Mouse (Mus musculus) lung, adult 2 months (tissue): ENCODE measurements around the gene Ccdc6. TPM values are rescaled to one million over a fixed set of nuclear protein-coding genes. Genes with fewer than 3 reads are reported as not detected.

Source experiments
- DNase-seq: peaks from one replicate; pipeline ENCODE4 v3.0.0; 2022
- H3K4me1 ChIP-seq: fragments of 200-500 bp; 2 replicates; pipeline ENCODE4 v1.6.1; 2011; ENCODE audit warnings: low read length; ENCODE audit not compliant: control insufficient read depth, insufficient read depth
- H3K4me3 ChIP-seq: fragments of 200-500 bp; replicated peaks from 2 replicates; pipeline ENCODE3; 2011; ENCODE audit warnings: low read depth, mild to moderate bottlenecking, control low read depth, low read length; ENCODE audit errors: extremely low read depth
- CTCF ChIP-seq: fragments of 200-500 bp; IDR thresholded peaks from 2 replicates; pipeline ENCODE4 v1.5.1; 2011; ENCODE audit warnings: mild to moderate bottlenecking, low read length, control low read depth; ENCODE audit not compliant: insufficient read depth
- POLR2A ChIP-seq: fragments of 200-500 bp; IDR thresholded peaks from 2 replicates; pipeline ENCODE4 v1.6.1; 2011; ENCODE audit warnings: low read depth, mild to moderate bottlenecking, control low read depth, low read length, borderline replicate concordance; ENCODE audit errors: extremely low read depth
- WGBS: fragments of 180-500 bp; shearing (Covaris S2); methylation state at CpG from one replicate; pipeline ENCODE4 v1.1.7; 2018; 5-methylcytosine and 5-hydroxymethylcytosine counted together
- polyA plus RNA-seq: library from polyadenylated mRNA; depleted of rRNA; stranded (reverse); fragments of >200 nt; gene quantifications from 2 replicates; pipeline ENCODE4 v1.2.3, GENCODE M21; 2012

The Ccdc6 gene
- polyA plus RNA-seq, 1 experiment = 22.2 TPM

GRCm38 (mm10) chr10:70108016-70108415 is 11.1 kb downstream of the Ccdc6 start:
- TF ChIP-seq POLR2A = no peak
- TF ChIP-seq CTCF = no peak
- 56% methylated on average over 13 of the region's 13 CpGs for WGBS
- Histone ChIP-seq H3K4me3 (no peak overlapping the region), H3K4me1 (peaks cover 14% of the 10 kb centered on the region)
- DNase-seq = no peak

DNA sequence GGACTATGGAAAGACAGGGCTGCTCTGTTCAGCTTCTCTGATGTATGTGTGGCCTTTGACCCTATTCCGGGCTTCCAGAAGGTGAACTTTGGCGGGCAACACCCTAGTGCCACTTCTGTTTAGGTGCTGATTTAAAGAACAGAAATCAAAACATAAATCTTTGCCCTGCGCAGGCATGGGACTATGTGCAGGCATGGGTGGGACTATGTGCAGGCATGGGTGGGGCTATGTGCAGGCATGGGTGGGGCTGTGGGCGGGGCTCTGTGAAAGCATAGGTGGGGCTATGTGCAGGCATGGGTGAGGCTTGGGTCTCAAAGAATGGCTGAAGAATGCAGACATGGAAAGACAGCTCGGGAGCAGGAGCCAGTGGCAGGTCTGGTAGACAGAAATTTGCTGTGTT is 13.1 kb downstream of the Ccdc6 start:
- WGBS = 53% methylated on average over 5 of the region's 5 CpGs
- TF ChIP-seq POLR2A = no peak
- no peak for TF ChIP-seq CTCF
- DNase-seq = no peak
- Histone ChIP-seq H3K4me1 (peaks cover 12% of the 10 kb centered on the region), H3K4me3 (no peak overlapping the region)

- no peak for TF ChIP-seq POLR2A
- no peak for TF ChIP-seq CTCF
- DNase-seq = no peak
- 64% methylated on average over 7 of the region's 7 CpGs for WGBS
- Histone ChIP-seq H3K4me1 (peaks cover 12% of the 10 kb centered on the region), H3K4me3 (no peak overlapping the region)
Measured at GRCm38 (mm10) chr10:70110815-70111214, 13.9 kb downstream of the Ccdc6 start.

DNA sequence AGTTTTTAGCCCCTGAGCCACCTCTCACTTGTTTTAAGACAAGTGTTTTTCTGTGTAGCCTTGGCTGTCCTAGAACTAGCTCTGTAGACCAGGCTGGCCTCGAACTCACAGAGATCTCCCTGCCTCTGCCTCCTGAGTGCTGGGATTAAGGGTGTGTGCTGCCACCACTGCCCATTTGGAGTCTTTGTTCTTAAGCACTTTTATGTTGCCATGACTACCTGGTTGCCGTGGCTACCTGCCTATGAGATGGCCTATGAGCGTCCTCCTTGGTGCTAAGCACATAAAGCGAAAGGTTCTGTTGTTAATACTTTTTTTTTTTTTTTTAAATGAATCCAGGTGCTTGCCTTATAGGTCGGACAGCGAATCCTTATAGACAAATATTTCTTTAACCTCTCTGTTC is 14.7 kb downstream of the Ccdc6 start:
- WGBS = 93% methylated on average over 6 of the region's 6 CpGs
- Histone ChIP-seq H3K4me1 (peaks cover 8% of the 10 kb centered on the region), H3K4me3 (no peak overlapping the region)
- TF ChIP-seq CTCF (no peak), POLR2A (no peak)
- no peak for DNase-seq

DNA sequence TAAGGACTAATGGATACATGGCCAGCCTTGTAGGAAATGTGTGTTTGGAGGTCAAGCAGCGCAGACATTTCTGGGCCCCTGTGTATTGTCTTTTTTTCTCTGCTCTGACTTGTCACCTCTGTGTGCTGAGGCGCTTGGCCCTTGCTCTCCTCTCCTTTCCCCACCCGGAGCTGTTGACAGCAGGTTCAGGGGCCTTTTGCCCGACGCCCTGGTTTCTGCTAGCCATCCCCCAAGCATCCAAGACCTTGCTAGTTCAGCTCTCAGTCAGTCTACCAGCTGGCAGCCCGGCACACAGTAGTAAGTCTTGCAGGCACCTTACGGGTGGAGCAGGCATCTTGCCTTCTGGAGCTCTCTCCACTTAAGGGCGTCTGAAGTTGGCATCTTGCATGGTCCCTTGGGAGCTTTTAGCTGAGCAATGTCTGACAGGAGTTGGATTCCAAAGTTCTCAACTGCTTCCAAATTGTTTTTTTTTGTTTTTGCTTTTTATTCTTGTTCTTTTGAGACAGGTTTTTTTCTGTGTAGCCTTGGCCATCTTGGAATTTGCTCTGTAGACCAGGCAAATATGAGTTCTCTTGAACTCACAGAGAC is 17.2 kb downstream of the Ccdc6 start:
- no peak overlapping the region for H3K4me3 ChIP-seq
- WGBS = 80% methylated on average over 8 of the region's 8 CpGs
- H3K4me1 ChIP-seq = peaks cover 6% of the 10 kb centered on the region
- TF ChIP-seq CTCF (no peak), POLR2A (no peak)
- no peak for DNase-seq

DNA sequence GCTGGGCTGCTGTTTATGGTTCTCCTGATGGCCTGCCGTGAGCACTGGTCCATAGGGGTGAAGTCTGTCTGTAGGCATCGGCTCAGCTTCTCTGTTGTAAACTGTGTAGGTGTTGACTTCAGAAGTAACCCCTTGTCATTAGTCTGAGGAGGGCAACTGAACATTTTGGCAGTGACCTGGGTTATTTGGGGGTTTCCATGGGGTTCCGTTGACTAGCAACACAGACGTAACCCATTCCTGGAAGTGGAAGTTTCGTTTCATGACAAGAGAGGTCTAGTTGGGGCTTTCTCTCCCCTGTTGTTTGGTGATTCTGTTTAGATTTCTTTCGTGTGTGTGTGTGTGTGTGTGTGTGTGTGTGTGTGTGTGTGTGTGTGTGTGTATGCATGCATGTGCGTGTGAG is 19.5 kb downstream of the Ccdc6 start:
- no peak for TF ChIP-seq POLR2A
- TF ChIP-seq CTCF = no peak
- H3K4me1 ChIP-seq = peaks cover 8% of the 10 kb centered on the region
- DNase-seq = no peak
- 87% methylated on average over 7 of the region's 7 CpGs for whole genome bisulfite sequencing
- no peak overlapping the region for H3K4me3 ChIP-seq

GRCm38 (mm10) chr10:70119451-70119850 is 22.5 kb downstream of the Ccdc6 start:
- DNase-seq = no peak
- Histone ChIP-seq H3K4me3 (no peak overlapping the region), H3K4me1 (peaks cover 10% of the 10 kb centered on the region)
- TF ChIP-seq CTCF (no peak), POLR2A (no peak)
- 33% methylated on average over 9 of the region's 9 CpGs for WGBS

DNA sequence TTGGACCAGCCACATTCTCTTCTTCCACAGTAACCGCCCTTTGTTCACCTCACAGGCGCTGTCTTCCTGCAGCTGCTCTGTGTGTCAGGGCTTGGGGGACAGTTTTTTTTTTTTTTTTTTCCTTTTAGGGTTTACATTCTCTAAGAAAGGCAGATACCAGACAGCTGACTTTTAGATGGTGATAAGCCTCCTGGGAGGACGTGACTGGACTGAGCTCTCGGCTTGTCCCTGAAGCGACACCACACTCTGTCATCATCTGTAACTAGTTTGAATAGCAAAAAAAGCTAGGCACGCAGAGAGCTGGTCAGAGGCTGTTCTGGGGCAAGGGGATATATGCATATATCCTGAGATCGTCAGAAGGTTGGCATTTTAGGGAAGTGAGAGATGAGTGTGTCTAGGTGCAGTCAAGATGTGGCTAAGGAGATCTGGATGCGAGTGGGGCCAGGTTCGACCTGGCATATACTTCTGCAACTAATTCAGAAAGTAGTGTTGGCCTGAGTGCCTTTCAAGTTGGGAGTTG is 23.0 kb downstream of the Ccdc6 start:
- no peak overlapping the region for H3K4me3 ChIP-seq
- no peak for DNase-seq
- WGBS = 55% methylated on average over 9 of the region's 9 CpGs
- TF ChIP-seq POLR2A (no peak), CTCF (no peak)
- H3K4me1 ChIP-seq = peaks cover 10% of the 10 kb centered on the region

- DNase-seq = no peak
- 54% methylated on average over 17 of the region's 17 CpGs for WGBS
- Histone ChIP-seq H3K4me1 (peaks cover 10% of the 10 kb centered on the region), H3K4me3 (no peak overlapping the region)
- TF ChIP-seq POLR2A (no peak), CTCF (no peak)
Measured at GRCm38 (mm10) chr10:70120671-70121405, 23.9 kb downstream of the Ccdc6 start.

DNA sequence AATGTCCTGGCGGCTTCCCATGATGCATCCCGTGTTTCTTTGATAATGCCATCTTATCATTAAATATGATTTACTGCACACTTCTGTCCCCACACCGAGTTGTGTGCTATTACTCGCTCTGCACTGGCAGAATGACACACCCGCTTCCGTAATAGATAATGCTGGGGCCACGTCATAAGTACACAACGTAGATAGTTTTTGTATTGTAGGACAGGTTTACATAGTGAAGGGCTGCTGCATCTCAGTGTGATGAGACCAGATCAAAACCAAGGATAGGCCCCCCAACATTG is 24.4 kb downstream of the Ccdc6 start:
- H3K4me3 ChIP-seq = no peak overlapping the region
- 71% methylated on average over 8 of the region's 8 CpGs for WGBS
- TF ChIP-seq POLR2A = no peak
- no peak for TF ChIP-seq CTCF
- DNase-seq = no peak
- peaks cover 10% of the 10 kb centered on the region for H3K4me1 ChIP-seq

DNA sequence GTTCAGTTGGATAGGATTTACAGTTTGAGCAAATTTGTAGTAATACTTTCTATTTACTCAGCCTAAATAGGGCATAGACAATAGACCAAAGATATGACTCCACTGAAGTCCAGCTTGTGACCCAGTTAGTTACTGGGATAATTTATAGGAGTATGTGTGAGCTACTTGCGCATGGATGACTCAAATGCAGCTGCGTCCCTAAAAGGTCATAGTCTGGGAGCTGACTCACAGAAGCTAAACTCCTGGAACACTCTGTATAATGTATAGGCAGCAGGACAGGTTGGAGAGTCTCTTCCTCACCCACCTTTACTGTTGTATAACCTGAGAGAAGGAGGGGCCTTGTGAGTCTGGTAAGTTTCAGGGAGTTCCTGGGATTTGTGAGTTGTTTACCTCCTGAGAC is 26.5 kb downstream of the Ccdc6 start:
- 97% methylated on average over 2 of the region's 2 CpGs for WGBS
- TF ChIP-seq CTCF (no peak), POLR2A (no peak)

More for the DNA sequence above, 26.5 kb downstream of the Ccdc6 start:
- no peak for DNase-seq
- no peak overlapping the region for H3K4me3 ChIP-seq
- peaks cover 10% of the 10 kb centered on the region for H3K4me1 ChIP-seq
